Mouse (Mus musculus) splenic B cell, adult 2 months (primary cell): ENCODE results near the gene Gm47289.

Source experiments
- DNase-seq: peaks from one replicate; pipeline ENCODE4 v3.0.0-alpha.2; 2011; ENCODE audit warnings: low read depth, low spot score
- H3K27me3 ChIP-seq: 2 replicates; pipeline ENCODE4 v1.6.1; 2012; ENCODE audit warnings: mild to moderate bottlenecking, low read length, moderate library complexity, mixed read lengths; ENCODE audit not compliant: control insufficient read depth, poor library complexity, insufficient read depth, severe bottlenecking
- H3K36me3 ChIP-seq: 2 replicates; pipeline ENCODE4 v1.6.1; 2012; ENCODE audit warnings: mild to moderate bottlenecking, low read length, moderate library complexity, mixed read lengths; ENCODE audit not compliant: control insufficient read depth, poor library complexity, insufficient read depth, severe bottlenecking

The Gm47289 gene

GRCm38 (mm10) chr9:119158861-119159260, at the start of gene Gm47289:
Gene Gm47289 (plus strand): TSS chr9:119159161.
- no peak for DNase-seq
- no peaks in the 10 kb centered on the region for H3K36me3 ChIP-seq

GRCm38 (mm10) chr9:119109685-119110353, 49.1 kb upstream of the Gm47289 start:
- Histone ChIP-seq H3K36me3 (no peaks in the 10 kb centered on the region), H3K27me3 (no peaks in the 10 kb centered on the region)
- no peak for DNase-seq

More at GRCm38 (mm10) chr9:119158861-119159260, at the start of gene Gm47289:
- no peaks in the 10 kb centered on the region for H3K27me3 ChIP-seq

- H3K27me3 ChIP-seq, result no peaks in the 10 kb centered on the region
- H3K36me3 ChIP-seq, result no peaks in the 10 kb centered on the region
- no peak for DNase-seq
Measured at GRCm38 (mm10) chr9:119110640-119111039, 48.3 kb upstream of the Gm47289 start.

- DNase-seq, result no peak
- Histone ChIP-seq H3K36me3 (no peaks in the 10 kb centered on the region), H3K27me3 (no peaks in the 10 kb centered on the region)
Measured at GRCm38 (mm10) chr9:119114911-119115310, 44.0 kb upstream of the Gm47289 start.

- no peak for DNase-seq
- no peaks in the 10 kb centered on the region for H3K27me3 ChIP-seq
- H3K36me3 ChIP-seq, result no peaks in the 10 kb centered on the region
Measured at GRCm38 (mm10) chr9:119119409-119120167, 39.4 kb upstream of the Gm47289 start.

- Histone ChIP-seq H3K36me3 (no peaks in the 10 kb centered on the region), H3K27me3 (no peaks in the 10 kb centered on the region)
- no peak for DNase-seq
Measured at GRCm38 (mm10) chr9:119120168-119120560, 38.8 kb upstream of the Gm47289 start.

- Histone ChIP-seq H3K27me3 (no peaks in the 10 kb centered on the region), H3K36me3 (no peaks in the 10 kb centered on the region)
- no peak for DNase-seq
Measured at GRCm38 (mm10) chr9:119122596-119123369, 36.2 kb upstream of the Gm47289 start.

- DNase-seq, result no peak
- no peaks in the 10 kb centered on the region for H3K27me3 ChIP-seq
- no peaks in the 10 kb centered on the region for H3K36me3 ChIP-seq
Measured at GRCm38 (mm10) chr9:119128436-119129181, 30.4 kb upstream of the Gm47289 start.

GRCm38 (mm10) chr9:119130692-119131091, 28.3 kb upstream of the Gm47289 start:
- Histone ChIP-seq H3K36me3 (no peaks in the 10 kb centered on the region), H3K27me3 (no peaks in the 10 kb centered on the region)
- DNase-seq, result no peak

GRCm38 (mm10) chr9:119138836-119139235, 20.1 kb upstream of the Gm47289 start:
- DNase-seq, result no peak
- Histone ChIP-seq H3K36me3 (no peaks in the 10 kb centered on the region), H3K27me3 (no peaks in the 10 kb centered on the region)

GRCm38 (mm10) chr9:119142066-119142465, 16.9 kb upstream of the Gm47289 start:
- Histone ChIP-seq H3K36me3 (no peaks in the 10 kb centered on the region), H3K27me3 (no peaks in the 10 kb centered on the region)
- DNase-seq, result no peak

GRCm38 (mm10) chr9:119143372-119143771, 15.6 kb upstream of the Gm47289 start:
- DNase-seq, result no peak
- H3K36me3 ChIP-seq, result no peaks in the 10 kb centered on the region
- H3K27me3 ChIP-seq, result no peaks in the 10 kb centered on the region

GRCm38 (mm10) chr9:119144696-119145095, 14.3 kb upstream of the Gm47289 start:
- H3K36me3 ChIP-seq, result no peaks in the 10 kb centered on the region
- H3K27me3 ChIP-seq, result no peaks in the 10 kb centered on the region
- DNase-seq, result no peak

GRCm38 (mm10) chr9:119145137-119145536, 13.8 kb upstream of the Gm47289 start:
- no peaks in the 10 kb centered on the region for H3K27me3 ChIP-seq
- no peak for DNase-seq
- no peaks in the 10 kb centered on the region for H3K36me3 ChIP-seq
